Comparison of ENCODE assay signal across 11 mouse cellular contexts in the genomic region with DNA sequence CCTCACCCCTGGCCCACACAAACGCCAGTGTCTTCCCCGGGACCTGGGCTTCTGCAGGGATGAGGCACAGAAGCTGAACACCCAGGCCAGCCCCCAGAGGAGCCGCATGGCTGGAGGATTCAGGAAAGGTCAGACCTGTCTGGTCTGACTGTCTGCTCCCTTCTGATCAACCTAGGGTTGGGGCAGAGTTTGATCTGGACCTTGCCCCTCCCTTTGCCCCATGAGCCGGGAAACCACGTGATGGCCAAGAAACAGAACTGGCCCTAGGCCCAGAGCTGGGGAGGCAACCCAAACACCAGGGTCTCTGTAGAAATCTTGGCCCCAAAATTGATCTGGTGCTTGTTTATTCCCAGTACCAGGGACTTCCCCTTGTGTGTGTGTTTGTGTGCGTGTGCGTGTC. TPM values are rescaled to one million over a fixed set of nuclear protein-coding genes. Genes with fewer than 3 reads are reported as not detected.
DNase-seq lines count a peak whose midpoint lies in the region; ATAC-seq and TF ChIP-seq lines count a peak whose summit lies in the region.
"Had no signal": no experiment of that assay in that cellular context is flagged by ENCODE, and none has a peak within 500 bp of the region (broad histone marks: within the 10 kb centered on the region; RNA-seq: fewer than 3 reads in every experiment).

Gene C4b, minus strand, starts transcription at position 164 of the 400 bp plus-strand sequence.

- 78% methylated on average over 7 of the region's 7 CpGs for WGBS in heart, embryonic 11.5 days (ENCODE audit: insufficient replicate concordance)
- 83% methylated on average over 7 of the region's 7 CpGs for whole genome bisulfite sequencing in midbrain, postnatal 0 days
- 93% methylated on average over 7 of the region's 7 CpGs for WGBS in midbrain, embryonic 10.5 days

- H3K4me3 ChIP-seq in heart, embryonic 11.5 days (ENCODE audit: low read depth, low read length) = no peak within 1 kb of the TSS
- no peak within 1 kb of the TSS for H3K4me3 ChIP-seq in midbrain, postnatal 0 days (ENCODE audit: low read depth, low read length)
- no peak within 1 kb of the TSS for H3K4me3 ChIP-seq in midbrain, embryonic 10.5 days
- H3K4me3 ChIP-seq: embryonic facial prominence, embryonic 13.5 days; limb, embryonic 12.5 days had no signal

- DNase-seq in heart, adult 18-20 months = peak in 1 of 2 experiments; percentile 66
- peak; percentile 1 for DNase-seq in midbrain, postnatal 0 days (ENCODE audit: low spot score)
- no peak for DNase-seq in midbrain, embryonic 10.5 days (ENCODE audit: low spot score)
- peak; percentile 18 to 53 for DNase-seq in kidney, postnatal 36 days
- DNase-seq in lung, postnatal 25 days (ENCODE audit: low spot score) = peak; percentile 14
- DNase-seq in cerebellum, adult 8-10 months = no peak
- no peak for DNase-seq in left cerebral cortex, postnatal 10 days (ENCODE audit: extremely low spot score in 1 of 2, low spot score in 2 of 2)
- DNase-seq: right cerebral cortex, postnatal 4 days had no signal

- H3K27ac ChIP-seq in heart, embryonic 11.5 days (ENCODE audit: low read depth, low read length) = no peak within 1 kb of the TSS
- no peak within 1 kb of the TSS for H3K27ac ChIP-seq in midbrain, postnatal 0 days (ENCODE audit: low read depth, low read length)
- H3K27ac ChIP-seq in midbrain, embryonic 10.5 days (replicated peaks) = no peak within 1 kb of the TSS
- H3K27ac ChIP-seq: embryonic facial prominence, embryonic 13.5 days; limb, embryonic 12.5 days had no signal

- H3K4me1 ChIP-seq in heart, embryonic 11.5 days (ENCODE audit: control insufficient read depth, insufficient read depth, low read length) = no peaks in the 10 kb centered on the region
- no peaks in the 10 kb centered on the region for H3K4me1 ChIP-seq in midbrain, postnatal 0 days (ENCODE audit: insufficient read depth, low read length)
- H3K4me1 ChIP-seq in midbrain, embryonic 10.5 days = no peaks in the 10 kb centered on the region
- H3K4me1 ChIP-seq: embryonic facial prominence, embryonic 13.5 days; limb, embryonic 12.5 days had no signal

- H3K27me3 ChIP-seq in heart, embryonic 11.5 days (ENCODE audit: control insufficient read depth, insufficient read depth, low read length) = no peaks in the 10 kb centered on the region; the same call in 1 of the 2 replicates
- H3K27me3 ChIP-seq in midbrain, postnatal 0 days (ENCODE audit: insufficient read depth, low read length) = no peaks in the 10 kb centered on the region
- H3K27me3 ChIP-seq in midbrain, embryonic 10.5 days (ENCODE audit: low read depth, poor library complexity, severe bottlenecking) = no peaks in the 10 kb centered on the region

- H3K9me3 ChIP-seq in heart, embryonic 11.5 days (replicated peaks; ENCODE audit: control insufficient read depth, low read length) = no peaks in the 10 kb centered on the region
- no peaks in the 10 kb centered on the region for H3K9me3 ChIP-seq in midbrain, postnatal 0 days (ENCODE audit: low read length)
- H3K9me3 ChIP-seq in midbrain, embryonic 10.5 days (replicated peaks) = peaks cover 14% of the 10 kb centered on the region

- no peak within 1 kb of the TSS for H3K9ac ChIP-seq in heart, embryonic 11.5 days (ENCODE audit: low read depth, low read length)
- no peak within 1 kb of the TSS for H3K9ac ChIP-seq in midbrain, postnatal 0 days (replicated peaks; ENCODE audit: low read length, poor library complexity, severe bottlenecking)
- H3K9ac ChIP-seq: embryonic facial prominence, embryonic 13.5 days; limb, embryonic 12.5 days had no signal

- no peak for TF ChIP-seq CTCF in midbrain, postnatal 0 days (IDR thresholded peaks at IDR 0.05)

- intact Hi-C loops in left cerebral cortex, postnatal 10 days (cut with DNase I) = no loop called here

- H3K36me3 ChIP-seq in heart, embryonic 11.5 days (ENCODE audit: control insufficient read depth, insufficient read depth, low read length) = no peaks in the 10 kb centered on the region
- H3K36me3 ChIP-seq in midbrain, postnatal 0 days (ENCODE audit: insufficient read depth, low read length) = no peaks in the 10 kb centered on the region
- no peaks in the 10 kb centered on the region for H3K36me3 ChIP-seq in midbrain, embryonic 10.5 days
- H3K36me3 ChIP-seq: embryonic facial prominence, embryonic 13.5 days; limb, embryonic 12.5 days had no signal

- H3K4me2 ChIP-seq in heart, embryonic 11.5 days = no peak within 1 kb of the TSS
- H3K4me2 ChIP-seq in midbrain, postnatal 0 days (ENCODE audit: low read depth, low read length, poor library complexity, severe bottlenecking) = no peak within 1 kb of the TSS
- H3K4me2 ChIP-seq: embryonic facial prominence, embryonic 13.5 days; limb, embryonic 12.5 days had no signal

- ATAC-seq in heart, embryonic 11.5 days (replicated peaks; ENCODE audit: insufficient number of reproducible peaks, low FRiP score, low TSS enrichment) = no peak
- ATAC-seq in midbrain, postnatal 0 days (ENCODE audit: low FRiP score) = no peak

RNA-seq across cellular contexts. Expression of gene C4b, which starts in this region (rescaled TPM):
- 10 to 100 TPM; 14.4 to 25.5 TPM for total RNA-seq in heart, adult 18-20 months (2021)
- polyA plus RNA-seq in heart, embryonic 11.5 days (2014; fragmentation: Nextera tagmentation; extraction: Ambion mirVana) = not detected in 2 replicates
- 1.2 and 1.5 TPM in 2 replicates for total RNA-seq in midbrain, postnatal 0 days (2014; rRNA removed)
- 0.67 and 0.76 TPM in 2 replicates for polyA plus RNA-seq in midbrain, postnatal 0 days (2015; fragmentation: Nextera tagmentation; extraction: Ambion mirVana)
- polyA plus RNA-seq in midbrain, embryonic 10.5 days (2016; fragmentation: Nextera tagmentation; extraction: Ambion mirVana) = not detected in 2 replicates
- 1 to 10 TPM; 6.7 to 7.4 TPM for total RNA-seq in left cerebral cortex, postnatal 10 days (2021)
- polyA plus RNA-seq: embryonic facial prominence, embryonic 13.5 days; limb, embryonic 12.5 days had no signal

Comparison
In these comparisons a context has a peak if more than half of its experiments do, and no peak if none do; other contexts are left out.
1. DNase-seq: peak in midbrain, postnatal 0 days (single experiment), kidney, postnatal 36 days (2 of 2) and lung, postnatal 25 days (single experiment); none in midbrain, embryonic 10.5 days (single experiment), cerebellum, adult 8-10 months (single experiment) and left cerebral cortex, postnatal 10 days (0 of 2).